Mouse (Mus musculus): ENCODE results near the gene Ptpn3. TPM values are rescaled to one million over a fixed set of nuclear protein-coding genes. Genes with fewer than 3 reads are reported as not detected.

Ptpn3 gene
- 10 to 100 TPM; 29.8 to 77.3 TPM for total RNA-seq (2021)
- long read RNA-seq, experiment 1, partial matches to known transcripts, result 26 of 94 reads
- long read RNA-seq, experiment 1, other reads (novel, unspliced or antisense), result 68 of 94 reads
- long read RNA-seq, experiment 2, partial matches to known transcripts, result 11 of 40 reads
- long read RNA-seq, experiment 2, other reads (novel, unspliced or antisense), result 29 of 40 reads

DNA sequence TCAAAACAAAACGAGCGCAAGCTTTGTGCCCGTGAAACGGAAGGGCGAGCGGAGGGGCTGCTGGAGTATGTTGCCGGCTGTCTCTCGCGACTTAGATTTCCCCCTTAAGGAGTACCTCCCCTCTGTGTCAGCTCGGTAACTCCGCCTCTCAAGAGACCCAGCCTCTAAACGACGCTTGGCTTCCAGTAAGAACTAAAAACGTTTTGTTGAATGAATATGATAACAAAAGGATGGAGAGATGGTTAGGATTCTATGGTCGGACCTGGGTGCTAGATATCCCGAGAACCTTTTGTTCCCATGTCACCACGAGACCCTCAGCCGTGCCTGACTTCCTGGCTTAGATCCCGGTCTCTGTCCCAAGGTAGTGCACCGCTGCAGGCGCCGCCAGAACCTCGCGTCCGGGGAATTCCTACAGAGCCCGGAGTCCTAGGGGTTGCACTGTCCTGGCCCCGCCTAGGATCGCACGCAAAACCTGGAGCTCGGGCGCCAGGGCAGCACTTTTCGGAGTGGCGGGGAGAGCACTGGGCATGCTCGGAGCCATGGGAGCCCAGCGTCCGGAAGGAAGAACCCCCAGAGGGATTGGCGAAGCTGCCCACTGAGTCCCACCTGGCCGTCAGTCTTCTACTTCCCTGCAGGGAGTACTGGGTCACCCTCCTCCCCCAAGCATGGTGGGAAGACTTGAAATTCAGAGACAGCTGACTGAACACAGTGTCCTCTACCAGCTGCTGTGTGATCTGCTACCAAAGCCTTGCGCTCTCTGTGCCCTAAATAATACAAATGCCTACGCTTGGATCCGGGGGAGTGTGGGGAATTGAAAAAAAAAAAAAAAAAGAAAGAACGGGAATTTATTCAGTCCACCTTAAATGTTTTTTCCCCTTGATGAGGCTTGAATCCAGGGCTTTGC is at the start of gene Ptpn3:
Ptpn3 (minus strand) TSS at position 428 of the 904 bp plus-strand sequence.
- peak within 1 kb of the TSS; percentile 90 for H3K4me3 ChIP-seq
- peak; percentile 87 for DNase-seq
- no peak for TF ChIP-seq CTCF (IDR thresholded peaks at IDR 0.05)
- intact Hi-C loops (cut with DNase I), result no loop called here
- H3K27ac ChIP-seq, result peak within 1 kb of the TSS; percentile 88

DNA sequence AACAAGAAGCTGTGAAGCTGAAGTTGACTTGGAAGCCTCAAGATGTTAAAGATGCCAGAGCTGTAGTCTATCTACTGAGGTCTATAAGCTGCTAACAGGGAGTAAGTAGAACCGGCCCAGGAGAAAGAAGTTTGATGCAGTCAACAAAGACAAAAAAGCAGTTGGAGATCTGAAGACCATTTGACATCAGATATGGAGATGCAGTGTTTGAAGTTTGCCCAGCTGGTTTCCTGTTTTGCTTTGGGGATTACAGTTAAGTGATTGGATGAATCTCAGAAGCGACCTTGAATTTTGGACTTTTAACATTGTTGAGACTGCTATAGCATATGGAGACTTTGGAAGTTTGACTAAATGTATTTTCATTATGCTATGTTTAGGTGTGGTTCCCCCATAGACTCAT is 48.9 kb upstream of the Ptpn3 start:
- TF ChIP-seq CTCF (IDR thresholded peaks at IDR 0.05), result no peak
- DNase-seq, result no peak
- Histone ChIP-seq H3K27ac (no peak overlapping the region), H3K4me3 (no peak overlapping the region)
- intact Hi-C loops (cut with DNase I), result no loop called here

DNA sequence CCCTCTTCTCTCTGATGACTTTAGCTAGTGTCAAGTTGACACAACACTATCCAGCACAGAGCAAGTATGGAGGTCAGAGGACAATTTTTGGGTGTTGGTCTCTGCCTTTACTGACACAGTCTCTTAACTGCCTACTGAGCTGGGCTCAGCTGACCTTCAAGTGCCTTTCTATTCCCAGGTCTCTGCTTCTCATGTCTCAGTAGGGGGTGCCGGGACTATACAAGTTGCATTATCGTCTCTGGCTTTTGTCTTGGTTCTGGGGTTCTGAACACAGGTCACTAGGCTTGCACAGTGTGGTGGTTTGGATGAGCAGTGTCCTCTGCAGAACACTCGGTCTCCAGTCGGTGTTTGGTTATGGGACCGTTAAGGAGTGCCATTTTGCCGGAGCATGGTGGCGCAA is 42.4 kb upstream of the Ptpn3 start:
- Histone ChIP-seq H3K4me3 (no peak overlapping the region), H3K27ac (no peak overlapping the region)
- intact Hi-C loops (cut with DNase I), result no loop called here
- no peak for TF ChIP-seq CTCF (IDR thresholded peaks at IDR 0.05)
- no peak for DNase-seq

DNA sequence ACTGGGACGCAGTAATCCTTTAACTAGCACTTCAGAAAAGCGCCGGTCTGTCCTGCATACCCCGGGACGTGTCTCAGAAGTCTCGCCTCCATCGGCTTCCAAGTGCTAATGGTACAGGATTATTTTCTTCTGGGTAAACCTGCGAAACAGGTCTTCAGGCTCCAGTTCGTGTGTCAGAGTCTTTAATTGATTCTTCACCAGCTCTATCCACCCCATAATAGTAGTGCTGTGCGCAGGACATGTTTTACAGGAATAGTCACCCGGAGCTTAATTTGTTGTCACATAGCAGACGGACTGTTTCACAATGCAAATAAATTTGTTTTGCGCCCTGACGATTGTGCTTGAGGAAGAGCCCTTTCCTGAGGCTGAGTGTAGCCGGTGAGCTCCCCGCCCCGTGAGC is 37.3 kb upstream of the Ptpn3 start:
- Histone ChIP-seq H3K4me3 (no peak overlapping the region), H3K27ac (no peak overlapping the region)
- no peak for DNase-seq
- intact Hi-C loops (cut with DNase I), result no loop called here
- no peak for TF ChIP-seq CTCF (IDR thresholded peaks at IDR 0.05)

DNA sequence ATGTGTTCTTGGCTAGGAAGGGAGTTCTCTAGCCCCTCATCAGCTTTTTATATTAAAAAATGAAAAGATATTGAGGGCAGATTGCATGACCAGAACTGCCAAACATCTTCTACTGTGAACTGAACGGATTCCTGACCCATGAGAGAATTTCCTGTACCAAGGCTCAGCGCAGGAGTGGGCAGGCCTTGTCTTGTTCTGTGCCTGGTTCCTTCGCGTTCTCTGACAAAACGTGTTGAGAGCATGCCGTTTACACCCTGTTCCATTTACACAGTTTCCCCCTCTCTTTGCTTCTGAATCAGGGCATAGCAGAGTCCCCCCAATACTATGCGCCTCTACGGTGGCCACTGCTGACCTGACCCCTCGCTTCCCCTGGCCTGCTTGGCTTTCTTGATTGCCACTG is 36.4 kb upstream of the Ptpn3 start:
- no peak for TF ChIP-seq CTCF (IDR thresholded peaks at IDR 0.05)
- no peak overlapping the region for H3K4me3 ChIP-seq
- no peak overlapping the region for H3K27ac ChIP-seq
- DNase-seq, result no peak
- intact Hi-C loops (cut with DNase I), result no loop called here

DNA sequence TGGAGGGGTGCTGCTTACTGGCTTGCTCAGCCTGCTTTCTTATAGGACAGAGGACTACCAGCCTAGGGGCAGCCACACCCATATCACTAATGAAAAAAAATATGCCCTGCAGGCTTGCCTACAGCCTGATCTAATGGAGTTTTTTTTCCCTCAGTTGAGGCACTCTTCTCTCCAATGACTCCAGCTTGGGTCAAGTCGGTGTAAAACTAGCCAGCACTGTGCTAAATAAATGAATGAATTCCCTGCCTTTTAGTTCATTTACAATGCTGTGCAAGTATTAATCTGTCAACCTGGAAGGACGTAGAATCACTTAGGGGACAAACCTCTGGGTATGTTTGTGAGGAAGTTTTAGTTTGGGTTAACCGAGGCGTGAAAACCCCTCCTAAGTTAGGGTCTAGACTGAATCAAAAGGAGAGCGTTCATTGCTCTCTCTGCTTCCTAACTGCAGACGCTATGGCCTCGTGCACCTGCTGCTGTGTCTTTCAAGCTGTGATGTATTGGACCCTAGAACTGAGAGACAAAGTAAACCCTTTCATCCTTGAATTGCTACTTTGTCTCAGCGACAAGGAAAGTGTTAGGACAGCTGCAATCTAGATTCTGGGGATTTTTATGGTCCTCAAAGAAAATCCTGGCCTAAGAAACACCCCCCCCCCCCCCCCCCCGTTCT is 33.5 kb upstream of the Ptpn3 start:
- DNase-seq, result no peak
- TF ChIP-seq CTCF (IDR thresholded peaks at IDR 0.05), result no peak
- Histone ChIP-seq H3K4me3 (no peak overlapping the region), H3K27ac (no peak overlapping the region)
- intact Hi-C loops (cut with DNase I), result no loop called here

DNA sequence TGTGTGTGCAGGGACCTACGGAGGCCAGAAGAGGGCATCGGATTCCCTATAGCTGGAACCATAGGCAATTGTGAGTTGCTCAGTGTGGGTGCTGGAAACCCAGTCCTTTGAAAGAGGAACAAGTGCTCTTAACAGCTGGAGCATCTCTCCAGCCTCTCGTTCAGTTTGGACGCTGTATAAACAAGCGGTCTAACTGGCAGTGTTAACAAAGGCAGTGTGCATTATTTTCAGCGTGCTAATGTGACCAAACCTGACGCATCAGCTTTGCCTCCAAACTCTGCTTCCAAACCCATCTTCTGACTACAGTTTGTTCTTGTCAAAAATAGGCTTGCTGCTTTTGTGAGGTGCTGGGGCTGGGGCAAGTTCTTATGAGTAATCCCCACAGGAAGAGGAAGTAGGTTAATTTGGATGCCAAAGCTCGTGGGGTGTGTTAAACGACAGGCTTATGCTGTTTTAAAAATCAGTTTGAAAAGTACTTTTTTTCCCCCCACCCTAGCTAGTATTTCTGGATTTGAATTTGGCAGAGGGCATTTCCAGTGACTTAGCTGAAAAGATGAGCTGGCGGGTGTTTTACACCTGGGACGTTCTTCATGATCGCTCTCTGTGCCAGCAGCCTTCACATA is 32.4 kb upstream of the Ptpn3 start:
- intact Hi-C loops (cut with DNase I), result no loop called here
- no peak for TF ChIP-seq CTCF (IDR thresholded peaks at IDR 0.05)

DNA sequence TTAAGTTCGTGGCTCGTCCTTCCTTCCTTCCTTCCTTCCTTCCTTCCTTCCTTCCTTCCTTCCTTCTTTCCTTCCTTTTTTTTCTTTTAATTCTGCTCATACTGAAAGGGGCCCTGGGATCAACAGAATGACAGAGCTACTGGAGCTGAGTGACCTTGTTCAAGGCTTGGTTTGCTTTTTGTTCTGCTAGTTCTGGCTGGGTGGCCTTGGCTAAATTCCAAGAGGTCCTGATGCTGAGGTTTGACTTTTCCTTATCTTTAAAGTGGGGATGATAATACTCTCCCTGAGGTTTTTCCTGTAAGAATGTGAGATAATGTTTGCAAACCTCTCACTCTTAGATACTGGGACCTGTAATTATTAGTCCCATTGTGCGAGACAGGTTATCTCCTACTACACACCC is 30.9 kb upstream of the Ptpn3 start:
- H3K4me3 ChIP-seq, result no peak overlapping the region
- TF ChIP-seq CTCF (IDR thresholded peaks at IDR 0.05), result no peak
- H3K27ac ChIP-seq, result no peak overlapping the region
- no peak for DNase-seq
- intact Hi-C loops (cut with DNase I), result no loop called here

More for the DNA sequence above, 32.4 kb upstream of the Ptpn3 start:
- Histone ChIP-seq H3K4me3 (no peak overlapping the region), H3K27ac (no peak overlapping the region)
- DNase-seq, result no peak

DNA sequence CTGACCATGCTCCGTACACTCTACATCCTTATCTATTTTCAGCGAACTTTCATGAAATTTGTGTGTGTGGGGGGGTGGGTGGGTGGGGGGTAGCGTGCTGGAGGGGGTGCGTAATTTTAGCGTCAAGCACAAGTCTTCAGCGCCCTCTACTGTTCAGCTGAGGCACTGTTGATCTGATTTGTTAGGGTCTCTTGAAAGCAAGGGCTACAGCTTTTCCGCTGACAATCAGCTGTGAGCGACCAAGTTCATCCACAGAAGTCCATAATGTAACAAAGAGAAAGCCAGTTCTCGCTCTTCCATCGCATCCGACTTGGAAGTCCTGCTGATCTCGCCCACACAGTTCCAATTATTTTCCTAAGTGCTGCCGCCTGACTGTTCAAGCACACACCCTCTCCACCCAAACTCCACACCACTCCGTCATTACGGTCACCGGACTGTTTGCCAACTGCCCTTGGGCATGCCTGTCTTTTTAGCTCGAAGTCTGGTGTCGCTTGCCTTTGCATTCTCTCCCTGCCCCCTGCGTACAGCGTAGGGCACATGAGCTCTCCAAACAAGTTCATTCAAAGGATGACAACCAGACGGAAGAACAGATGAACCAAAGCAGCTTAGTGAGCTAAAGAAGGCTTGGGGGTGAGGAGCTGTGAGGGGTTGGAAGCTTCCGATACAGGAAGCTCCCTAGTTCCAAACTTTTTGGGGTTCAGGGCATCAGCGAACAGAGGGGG is 19.1 kb upstream of the Ptpn3 start:
- Histone ChIP-seq H3K27ac (no peak overlapping the region), H3K4me3 (no peak overlapping the region)
- intact Hi-C loops (cut with DNase I), result loop anchor here (2.0 kb wide), 2 partner anchors 256 to 304 kb away; no protein-coding TSS in a partner anchor
- DNase-seq, result peak; percentile 42
- peak; percentile 80 for TF ChIP-seq CTCF (IDR thresholded peaks at IDR 0.05)

DNA sequence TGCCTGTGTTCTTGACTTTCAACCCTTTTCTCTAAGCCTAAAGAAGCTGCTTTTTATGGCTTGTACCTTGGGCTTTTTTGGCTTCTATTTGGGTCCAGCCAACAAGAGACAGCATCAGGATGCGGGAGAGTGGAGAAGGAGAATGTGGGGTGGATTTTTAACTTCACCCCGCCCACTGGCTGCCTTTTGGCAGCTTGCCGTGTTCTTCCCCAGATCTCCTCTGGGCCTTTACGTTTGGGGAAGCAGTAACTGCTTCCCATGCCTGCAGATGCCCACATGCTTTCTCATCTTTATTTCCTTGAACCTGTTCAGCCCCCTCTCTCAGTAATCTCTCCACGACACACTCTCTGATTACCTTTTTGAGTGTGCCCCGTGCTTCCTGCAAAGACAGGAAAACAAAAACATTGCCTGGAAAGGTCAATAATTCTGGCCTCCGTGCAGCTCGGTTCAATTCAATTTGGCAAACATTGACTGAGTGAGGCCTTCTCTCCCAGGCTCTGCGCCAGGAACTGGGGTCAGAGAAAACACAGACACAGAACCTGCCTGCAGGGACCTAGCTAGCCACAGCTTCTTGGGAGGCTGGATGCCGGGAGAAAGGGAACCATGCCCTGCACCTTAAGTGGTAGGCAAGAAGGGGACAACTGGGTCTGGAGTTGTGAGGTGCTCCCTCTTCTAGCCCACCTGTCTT is 17.0 kb upstream of the Ptpn3 start:
- TF ChIP-seq CTCF (IDR thresholded peaks at IDR 0.05), result no peak
- H3K4me3 ChIP-seq, result no peak overlapping the region
- intact Hi-C loops (cut with DNase I), result loop anchor here (2.0 kb wide), 1 partner anchor 44 kb away; no protein-coding TSS in a partner anchor
- no peak overlapping the region for H3K27ac ChIP-seq
- peak; percentile 36 for DNase-seq
